ENCODE assay signal across 24 mouse cellular contexts in genomic region chr5:30655042-30655441, GRCm38 (mm10). TPM values are rescaled to one million over a fixed set of nuclear protein-coding genes. Genes with fewer than 3 reads are reported as not detected.
"Had no signal": no experiment of that assay in that cellular context is flagged by ENCODE, and none has a peak within 500 bp of the region (broad histone marks: within the 10 kb centered on the region; RNA-seq: fewer than 3 reads in every experiment).

No protein-coding gene starts in this region.

- DNase-seq: gastrocnemius, postnatal 14 days; gastrocnemius, postnatal 36 days; heart, adult 18-20 months; heart, postnatal 10 days; heart, postnatal 36 days; kidney, adult 11 months; kidney, adult 2 months; kidney, adult 9 months; kidney, postnatal 14 days; layer of hippocampus, adult 9-11 months; layer of hippocampus, postnatal 36 days; left cerebral cortex, postnatal 4 days had no signal

- H3K27ac ChIP-seq: hindbrain, embryonic 12.5 days; hindbrain, embryonic 15.5 days; hindbrain, postnatal 0 days; kidney, embryonic 15.5 days; kidney, postnatal 0 days; limb, embryonic 13.5 days; limb, embryonic 15.5 days; liver, embryonic 12.5 days; liver, embryonic 14.5 days had no signal

- H3K4me1 ChIP-seq: hindbrain, embryonic 12.5 days; hindbrain, embryonic 15.5 days; kidney, embryonic 15.5 days; limb, embryonic 13.5 days; limb, embryonic 15.5 days had no signal

- H3K27me3 ChIP-seq: heart, embryonic 12.5 days; hindbrain, embryonic 12.5 days; hindbrain, embryonic 15.5 days; kidney, embryonic 15.5 days; limb, embryonic 13.5 days; limb, embryonic 15.5 days; liver, embryonic 12.5 days had no signal

- H3K4me3 ChIP-seq: heart, embryonic 12.5 days; hindbrain, embryonic 12.5 days; hindbrain, embryonic 15.5 days; kidney, embryonic 15.5 days; limb, embryonic 13.5 days; limb, embryonic 15.5 days; liver, embryonic 12.5 days had no signal

- H3K9me3 ChIP-seq: heart, embryonic 12.5 days; hindbrain, embryonic 12.5 days; hindbrain, embryonic 15.5 days; kidney, embryonic 15.5 days; limb, embryonic 13.5 days; limb, embryonic 15.5 days; liver, embryonic 12.5 days had no signal

RNA-seq across cellular contexts. Expression of gene Dpysl5, which starts 56.3 kb away (rescaled TPM):
- total RNA-seq: hematopoietic stem cell, adult 5-6 weeks; liver, adult 2 months had no signal
